Mouse (Mus musculus): ENCODE results near the gene Gm527.

Gene Gm527

GRCm38 (mm10) chr12:64917578-64918471, at the start of gene Gm527:
Gene Gm527, plus strand, starts transcription at chr12:64917906.
- DNase-seq (ENCODE audit: low spot score in 2 of 2), result peak; percentile 94 to 95

GRCm38 (mm10) chr12:64871103-64871502, 46.6 kb upstream of the Gm527 start:
- DNase-seq (ENCODE audit: low spot score in 2 of 2), result no peak

GRCm38 (mm10) chr12:64897060-64897730, 20.5 kb upstream of the Gm527 start:
- peak; percentile 11 to 14 for DNase-seq (ENCODE audit: low spot score in 2 of 2)

GRCm38 (mm10) chr12:64902506-64902905, 15.2 kb upstream of the Gm527 start:
- peak in 1 of 2 experiments; percentile 1 for DNase-seq (ENCODE audit: low spot score in 2 of 2)

- DNase-seq (ENCODE audit: low spot score in 2 of 2), result no peak
Observed at GRCm38 (mm10) chr12:64903186-64903585, 14.5 kb upstream of the Gm527 start.

GRCm38 (mm10) chr12:64912996-64913395, 4.7 kb upstream of the Gm527 start:
- DNase-seq (ENCODE audit: low spot score in 2 of 2), result no peak

GRCm38 (mm10) chr12:64916735-64917134, 971 bp upstream of the Gm527 start:
- no peak for DNase-seq (ENCODE audit: low spot score in 2 of 2)

GRCm38 (mm10) chr12:64937493-64937892, 19.8 kb downstream of the Gm527 start:
- DNase-seq (ENCODE audit: low spot score in 2 of 2), result no peak

GRCm38 (mm10) chr12:64964560-64964959, 46.9 kb downstream of the Gm527 start:
- DNase-seq (ENCODE audit: low spot score in 2 of 2), result no peak

- peak; percentile 99 for DNase-seq (ENCODE audit: low spot score in 2 of 2)
Observed at GRCm38 (mm10) chr12:64965124-64966026, 47.7 kb downstream of the Gm527 start, which contains the start of the genes Klhl28 and Togaram1. Gene Klhl28, minus strand, starts transcription at chr12:64965534. Gene Togaram1, plus strand, starts transcription at chr12:64965804.

- peak; percentile 32 to 37 for DNase-seq (ENCODE audit: low spot score in 2 of 2)
Observed at GRCm38 (mm10) chr12:64966101-64966631, 48.5 kb downstream of the Gm527 start.

GRCm38 (mm10) chr12:64966652-64967435, 49.1 kb downstream of the Gm527 start:
- DNase-seq (ENCODE audit: low spot score in 2 of 2), result no peak

GRCm38 (mm10) chr12:64967470-64967869, 49.8 kb downstream of the Gm527 start:
- DNase-seq (ENCODE audit: low spot score in 2 of 2), result no peak

GRCm38 (mm10) chr12:64968067-64968466, 50.4 kb downstream of the Gm527 start:
- DNase-seq (ENCODE audit: low spot score in 2 of 2), result no peak

GRCm38 (mm10) chr12:64971399-64971798, 53.7 kb downstream of the Gm527 start:
- DNase-seq (ENCODE audit: low spot score in 2 of 2), result no peak

GRCm38 (mm10) chr12:64972063-64972462, 54.4 kb downstream of the Gm527 start:
- no peak for DNase-seq (ENCODE audit: low spot score in 2 of 2)

Measured in spleen, postnatal 36 days (tissue).